Mouse (Mus musculus) heart, adult 8-10 months (tissue): ENCODE data around the gene Shld2. TPM values are rescaled to one million over a fixed set of nuclear protein-coding genes. Genes with fewer than 3 reads are reported as not detected.
A peak's percentile ranks its signal among the peaks of the same experiment; 100 is the strongest.
"Not testable (repeated sequence)": the region's sequence is repeated elsewhere in the genome, so short reads cannot be mapped to it uniquely, and the experiment has no call there.

Experiments used
- DNase-seq: peaks from one replicate; pipeline ENCODE4 v3.0.0; 2022; ENCODE audit warnings: low spot score
- total RNA-seq, 4 experiments: library from RNA; stranded (reverse); gene quantifications; 2 replicates each; pipeline ENCODE4 v1.2.4; 2022

Gene Shld2
- total RNA-seq, 4 experiments from 2014 or later = 6.3 to 8.8 (median 7.6) TPM

- no peak for DNase-seq
Observed at GRCm38 (mm10) chr14:34323576-34324085, 13.3 kb upstream of the Shld2 start.

- DNase-seq = no peak
Observed at GRCm38 (mm10) chr14:34318113-34318512, 7.8 kb upstream of the Shld2 start.

GRCm38 (mm10) chr14:34317431-34317830 is 7.1 kb upstream of the Shld2 start:
- DNase-seq = no peak

GRCm38 (mm10) chr14:34316346-34316745 is 6.1 kb upstream of the Shld2 start:
- no peak for DNase-seq

GRCm38 (mm10) chr14:34314796-34315195 is 4.5 kb upstream of the Shld2 start:
- no peak for DNase-seq

GRCm38 (mm10) chr14:34314383-34314782 is 4.1 kb upstream of the Shld2 start:
- not testable (repeated sequence) for DNase-seq

- no peak for DNase-seq
Observed at GRCm38 (mm10) chr14:34313612-34314011, 3.3 kb upstream of the Shld2 start.

- no peak for DNase-seq
Observed at GRCm38 (mm10) chr14:34312339-34313048, 2.2 kb upstream of the Shld2 start.

GRCm38 (mm10) chr14:34311691-34312090 is 1.4 kb upstream of the Shld2 start:
- no peak for DNase-seq

GRCm38 (mm10) chr14:34311021-34311631 is 833 bp upstream of the Shld2 start:
- peak; percentile 55 for DNase-seq

GRCm38 (mm10) chr14:34309907-34310233 is 423 bp downstream of the Shld2 start:
- no peak for DNase-seq

- DNase-seq = no peak
Observed at GRCm38 (mm10) chr14:34309266-34309665, 1.0 kb downstream of the Shld2 start.

- DNase-seq = no peak
Observed at GRCm38 (mm10) chr14:34303265-34303680, 7.0 kb downstream of the Shld2 start.

- DNase-seq = no peak
Observed at GRCm38 (mm10) chr14:34302681-34303242, 7.5 kb downstream of the Shld2 start.

- DNase-seq = no peak
Observed at GRCm38 (mm10) chr14:34298871-34299700, 11.2 kb downstream of the Shld2 start.

- DNase-seq = no peak
Observed at GRCm38 (mm10) chr14:34297634-34298033, 12.7 kb downstream of the Shld2 start.

GRCm38 (mm10) chr14:34297038-34297437 is 13.3 kb downstream of the Shld2 start:
- no peak for DNase-seq

GRCm38 (mm10) chr14:34296350-34296749 is 13.9 kb downstream of the Shld2 start:
- DNase-seq = no peak

GRCm38 (mm10) chr14:34293641-34294040 is 16.7 kb downstream of the Shld2 start:
- DNase-seq = no peak

- DNase-seq = no peak
Observed at GRCm38 (mm10) chr14:34290229-34290628, 20.1 kb downstream of the Shld2 start.

- no peak for DNase-seq
Observed at GRCm38 (mm10) chr14:34289259-34290015, 20.9 kb downstream of the Shld2 start.
